Mouse (Mus musculus): Measurements from ENCODE around the gene Specc1l. TPM values are rescaled to one million over a fixed set of nuclear protein-coding genes. Genes with fewer than 3 reads are reported as not detected.

The Specc1l gene
- polyA plus RNA-seq, 1 experiment from 2014 or later, result 42.5 TPM

- peaks cover 9% of the 10 kb centered on the region; the same call in 1 of the 2 replicates for H3K27me3 ChIP-seq (replicated peaks; ENCODE audit: control insufficient read depth, insufficient read depth, low read length)
- H3K9me3 ChIP-seq (ENCODE audit: control insufficient read depth, low read length), result no peaks in the 10 kb centered on the region
- H3K27ac ChIP-seq (ENCODE audit: low read length), result no peak overlapping the region
- H3K9ac ChIP-seq (replicated peaks; ENCODE audit: low read depth, low read length), result no peak overlapping the region
- peaks cover 8% of the 10 kb centered on the region; the same call in 1 of the 2 replicates for H3K36me3 ChIP-seq (ENCODE audit: control insufficient read depth, insufficient read depth)
- 72% methylated on average over 8 of the region's 8 CpGs for WGBS
- H3K4me3 ChIP-seq (replicated peaks; ENCODE audit: low read length), result no peak overlapping the region
- H3K4me2 ChIP-seq (ENCODE audit: low read length), result no peak overlapping the region
- ATAC-seq, result no peak
- H3K4me1 ChIP-seq (replicated peaks; ENCODE audit: control insufficient read depth, insufficient read depth, low read length), result peaks cover 18% of the 10 kb centered on the region
Observed at GRCm38 (mm10) chr10:75315756-75316155, 103.9 kb downstream of the Specc1l start.

- Histone ChIP-seq H3K27ac (ENCODE audit: low read length) (no peak overlapping the region), H3K4me1 (replicated peaks; ENCODE audit: control insufficient read depth, insufficient read depth, low read length) (peaks cover 18% of the 10 kb centered on the region), H3K36me3 (ENCODE audit: control insufficient read depth, insufficient read depth) (0 out of 2 replicates have a peak, but pooled peaks cover 5% of the 10 kb centered on the region), H3K4me2 (ENCODE audit: low read length) (peak overlapping the region; percentile 63), H3K27me3 (replicated peaks; ENCODE audit: control insufficient read depth, insufficient read depth, low read length) (peaks cover 9% of the 10 kb centered on the region; the same call in 1 of the 2 replicates), H3K9me3 (ENCODE audit: control insufficient read depth, low read length) (no peaks in the 10 kb centered on the region), H3K9ac (replicated peaks; ENCODE audit: low read depth, low read length) (peak overlapping the region; percentile 48), H3K4me3 (replicated peaks; ENCODE audit: low read length) (peak overlapping the region; percentile 46)
- peak; percentile 40 for ATAC-seq
- WGBS, result 11% methylated on average over 8 of the region's 9 CpGs
Observed at GRCm38 (mm10) chr10:75316472-75316871, 104.6 kb downstream of the Specc1l start.

GRCm38 (mm10) chr10:75316872-75316907, 104.8 kb downstream of the Specc1l start, which contains the start of gene Adora2a:
Gene Adora2a (plus strand): TSS chr10:75316877.
- 0 out of 2 replicates have a peak, but pooled peaks cover 5% of the 10 kb centered on the region for H3K36me3 ChIP-seq (ENCODE audit: control insufficient read depth, insufficient read depth)
- 0% methylated on average over 4 of the region's 4 CpGs for WGBS
- H3K9ac ChIP-seq (replicated peaks; ENCODE audit: low read depth, low read length), result peak within 1 kb of the TSS; percentile 56
- no peak for ATAC-seq
- H3K4me1 ChIP-seq (replicated peaks; ENCODE audit: control insufficient read depth, insufficient read depth, low read length), result peaks cover 18% of the 10 kb centered on the region
- H3K4me3 ChIP-seq (replicated peaks; ENCODE audit: low read length), result peak within 1 kb of the TSS; percentile 46
- no peaks in the 10 kb centered on the region for H3K9me3 ChIP-seq (ENCODE audit: control insufficient read depth, low read length)
- peak within 1 kb of the TSS; percentile 63 for H3K4me2 ChIP-seq (ENCODE audit: low read length)
- peak within 1 kb of the TSS; percentile 20; the same call in 1 of the 2 replicates for H3K27ac ChIP-seq (ENCODE audit: low read length)
- peaks cover 9% of the 10 kb centered on the region; the same call in 1 of the 2 replicates for H3K27me3 ChIP-seq (replicated peaks; ENCODE audit: control insufficient read depth, insufficient read depth, low read length)

- Histone ChIP-seq H3K27ac (ENCODE audit: low read length) (peak overlapping the region; percentile 20; the same call in 1 of the 2 replicates), H3K36me3 (ENCODE audit: control insufficient read depth, insufficient read depth) (0 out of 2 replicates have a peak, but pooled peaks cover 3% of the 10 kb centered on the region), H3K4me2 (ENCODE audit: low read length) (peak overlapping the region; percentile 63), H3K4me3 (replicated peaks; ENCODE audit: low read length) (peak overlapping the region; percentile 46), H3K9ac (replicated peaks; ENCODE audit: low read depth, low read length) (peak overlapping the region; percentile 56), H3K9me3 (ENCODE audit: control insufficient read depth, low read length) (no peaks in the 10 kb centered on the region), H3K27me3 (replicated peaks; ENCODE audit: control insufficient read depth, insufficient read depth, low read length) (peaks cover 9% of the 10 kb centered on the region; the same call in 1 of the 2 replicates), H3K4me1 (replicated peaks; ENCODE audit: control insufficient read depth, insufficient read depth, low read length) (peaks cover 18% of the 10 kb centered on the region)
- 1% methylated on average over 80 of the region's 81 CpGs for WGBS
- peak; percentile 70 for ATAC-seq
Observed at GRCm38 (mm10) chr10:75316908-75317761, 105.3 kb downstream of the Specc1l start.

- H3K4me2 ChIP-seq (ENCODE audit: low read length), result no peak overlapping the region
- H3K27me3 ChIP-seq (replicated peaks; ENCODE audit: control insufficient read depth, insufficient read depth, low read length), result peaks cover 9% of the 10 kb centered on the region; the same call in 1 of the 2 replicates
- H3K4me3 ChIP-seq (replicated peaks; ENCODE audit: low read length), result peak overlapping the region; percentile 46
- no peaks in the 10 kb centered on the region for H3K36me3 ChIP-seq (ENCODE audit: control insufficient read depth, insufficient read depth)
- no peaks in the 10 kb centered on the region for H3K9me3 ChIP-seq (ENCODE audit: control insufficient read depth, low read length)
- no peak overlapping the region for H3K27ac ChIP-seq (ENCODE audit: low read length)
- WGBS, result 83% methylated on average over 6 of the region's 6 CpGs
- peaks cover 18% of the 10 kb centered on the region for H3K4me1 ChIP-seq (replicated peaks; ENCODE audit: control insufficient read depth, insufficient read depth, low read length)
- no peak for ATAC-seq
- no peak overlapping the region for H3K9ac ChIP-seq (replicated peaks; ENCODE audit: low read depth, low read length)
Observed at GRCm38 (mm10) chr10:75318206-75318605, 106.3 kb downstream of the Specc1l start.

- no peaks in the 10 kb centered on the region for H3K36me3 ChIP-seq (ENCODE audit: control insufficient read depth, insufficient read depth)
- 59% methylated on average over 4 of the region's 4 CpGs for WGBS
- peaks cover 9% of the 10 kb centered on the region; the same call in 1 of the 2 replicates for H3K27me3 ChIP-seq (replicated peaks; ENCODE audit: control insufficient read depth, insufficient read depth, low read length)
- no peak overlapping the region for H3K9ac ChIP-seq (replicated peaks; ENCODE audit: low read depth, low read length)
- ATAC-seq, result no peak
- peaks cover 18% of the 10 kb centered on the region for H3K4me1 ChIP-seq (replicated peaks; ENCODE audit: control insufficient read depth, insufficient read depth, low read length)
- H3K4me2 ChIP-seq (ENCODE audit: low read length), result no peak overlapping the region
- H3K27ac ChIP-seq (ENCODE audit: low read length), result no peak overlapping the region
- H3K4me3 ChIP-seq (replicated peaks; ENCODE audit: low read length), result no peak overlapping the region
- H3K9me3 ChIP-seq (ENCODE audit: control insufficient read depth, low read length), result no peaks in the 10 kb centered on the region
Observed at GRCm38 (mm10) chr10:75320321-75320720, 108.4 kb downstream of the Specc1l start.

GRCm38 (mm10) chr10:75322966-75323365, 111.1 kb downstream of the Specc1l start:
- ATAC-seq, result no peak
- H3K36me3 ChIP-seq (ENCODE audit: control insufficient read depth, insufficient read depth), result no peaks in the 10 kb centered on the region
- H3K4me1 ChIP-seq (replicated peaks; ENCODE audit: control insufficient read depth, insufficient read depth, low read length), result no peaks in the 10 kb centered on the region
- H3K9ac ChIP-seq (replicated peaks; ENCODE audit: low read depth, low read length), result no peak overlapping the region
- no peak overlapping the region for H3K4me2 ChIP-seq (ENCODE audit: low read length)
- no peaks in the 10 kb centered on the region; the same call in 1 of the 2 replicates for H3K27me3 ChIP-seq (replicated peaks; ENCODE audit: control insufficient read depth, insufficient read depth, low read length)
- 54% methylated on average over 6 of the region's 6 CpGs for whole genome bisulfite sequencing
- H3K27ac ChIP-seq (ENCODE audit: low read length), result no peak overlapping the region
- H3K9me3 ChIP-seq (ENCODE audit: control insufficient read depth, low read length), result no peaks in the 10 kb centered on the region
- no peak overlapping the region for H3K4me3 ChIP-seq (replicated peaks; ENCODE audit: low read length)

- H3K4me3 ChIP-seq (replicated peaks; ENCODE audit: low read length), result no peak overlapping the region
Observed at GRCm38 (mm10) chr10:75323986-75324385, 112.1 kb downstream of the Specc1l start.

GRCm38 (mm10) chr10:75324391-75324790, 112.5 kb downstream of the Specc1l start:
- ATAC-seq, result no peak
- Histone ChIP-seq H3K4me2 (ENCODE audit: low read length) (no peak overlapping the region), H3K9me3 (ENCODE audit: control insufficient read depth, low read length) (no peaks in the 10 kb centered on the region), H3K9ac (replicated peaks; ENCODE audit: low read depth, low read length) (no peak overlapping the region), H3K27me3 (replicated peaks; ENCODE audit: control insufficient read depth, insufficient read depth, low read length) (no peaks in the 10 kb centered on the region), H3K4me1 (replicated peaks; ENCODE audit: control insufficient read depth, insufficient read depth, low read length) (no peaks in the 10 kb centered on the region), H3K4me3 (replicated peaks; ENCODE audit: low read length) (no peak overlapping the region), H3K36me3 (ENCODE audit: control insufficient read depth, insufficient read depth) (no peaks in the 10 kb centered on the region), H3K27ac (ENCODE audit: low read length) (no peak overlapping the region)
- 74% methylated on average over 10 of the region's 10 CpGs for whole genome bisulfite sequencing

More at GRCm38 (mm10) chr10:75323986-75324385, 112.1 kb downstream of the Specc1l start:
- H3K4me1 ChIP-seq (replicated peaks; ENCODE audit: control insufficient read depth, insufficient read depth, low read length), result no peaks in the 10 kb centered on the region
- WGBS, result 92% methylated on average over 8 of the region's 8 CpGs
- ATAC-seq, result no peak
- H3K9me3 ChIP-seq (ENCODE audit: control insufficient read depth, low read length), result no peaks in the 10 kb centered on the region
- no peak overlapping the region for H3K27ac ChIP-seq (ENCODE audit: low read length)
- H3K27me3 ChIP-seq (replicated peaks; ENCODE audit: control insufficient read depth, insufficient read depth, low read length), result no peaks in the 10 kb centered on the region; the same call in 1 of the 2 replicates
- no peak overlapping the region for H3K9ac ChIP-seq (replicated peaks; ENCODE audit: low read depth, low read length)
- H3K4me2 ChIP-seq (ENCODE audit: low read length), result no peak overlapping the region
- no peaks in the 10 kb centered on the region for H3K36me3 ChIP-seq (ENCODE audit: control insufficient read depth, insufficient read depth)
